In the genomic region with DNA sequence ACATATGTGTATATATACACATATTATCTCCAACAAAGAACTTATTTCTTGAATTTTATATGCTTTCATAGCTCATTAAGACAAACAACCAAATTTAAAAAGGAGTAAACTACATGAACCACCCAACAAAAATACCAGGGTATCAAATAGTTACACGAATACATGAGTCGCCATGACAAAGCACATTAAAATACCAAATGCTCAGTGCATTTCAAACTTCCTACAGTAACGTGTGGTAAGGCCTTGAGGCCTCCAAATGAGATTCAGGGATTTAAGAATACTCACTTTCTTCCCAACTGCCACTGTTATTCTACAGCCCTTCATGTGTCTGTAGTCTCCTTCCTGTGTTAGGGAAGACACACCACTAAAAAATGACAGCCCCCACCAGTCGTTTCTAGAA, we compare ENCODE assay signal across 26 mouse cellular contexts.
"Had no signal": no experiment of that assay in that cellular context is flagged by ENCODE, and none has a peak within 500 bp of the region (broad histone marks: within the 10 kb centered on the region; RNA-seq: fewer than 3 reads in every experiment).

No protein-coding gene starts in this region.

- H3K27me3 ChIP-seq: heart, embryonic 13.5 days; heart, embryonic 15.5 days; hindbrain, embryonic 13.5 days; hindbrain, embryonic 15.5 days; kidney, embryonic 15.5 days; limb, embryonic 12.5 days; liver, embryonic 13.5 days had no signal

- H3K4me3 ChIP-seq: heart, embryonic 10.5 days; heart, embryonic 13.5 days; heart, embryonic 15.5 days; hindbrain, embryonic 13.5 days; hindbrain, embryonic 15.5 days; kidney, embryonic 15.5 days; layer of hippocampus, adult 2 months; left cerebral cortex, adult 2 months; limb, embryonic 10.5 days; limb, embryonic 12.5 days; liver, embryonic 13.5 days had no signal

- DNase-seq: gastrocnemius, postnatal 14 days; gastrocnemius, postnatal 36 days; heart, adult 18-20 months; heart, postnatal 14 days; heart, postnatal 36 days; kidney, adult 11 months; kidney, adult 2 months; kidney, adult 9 months; kidney, postnatal 14 days; kidney, postnatal 4 days; liver; liver, embryonic 13.5 days had no signal

- H3K27ac ChIP-seq: heart, embryonic 10.5 days; heart, embryonic 13.5 days; heart, embryonic 15.5 days; hindbrain, embryonic 13.5 days; hindbrain, embryonic 15.5 days; hindbrain, postnatal 0 days; kidney, embryonic 15.5 days; kidney, postnatal 0 days; layer of hippocampus, adult 2 months; left cerebral cortex, adult 2 months; limb, embryonic 10.5 days; limb, embryonic 12.5 days had no signal

- ATAC-seq: hindbrain, postnatal 0 days; intestine, embryonic 16.5 days had no signal

- H3K36me3 ChIP-seq: heart, embryonic 10.5 days; heart, embryonic 13.5 days; heart, embryonic 15.5 days; hindbrain, embryonic 15.5 days; liver, embryonic 13.5 days had no signal

- H3K9ac ChIP-seq: heart, embryonic 13.5 days; heart, embryonic 15.5 days; hindbrain, embryonic 13.5 days; hindbrain, embryonic 15.5 days; kidney, embryonic 15.5 days; limb, embryonic 12.5 days; liver, embryonic 13.5 days had no signal

- H3K9me3 ChIP-seq: heart, embryonic 10.5 days; heart, embryonic 13.5 days; heart, embryonic 15.5 days; hindbrain, embryonic 13.5 days; hindbrain, embryonic 15.5 days; kidney, embryonic 15.5 days; limb, embryonic 10.5 days; limb, embryonic 12.5 days; liver, embryonic 13.5 days had no signal

- H3K4me2 ChIP-seq: heart, embryonic 13.5 days; heart, embryonic 15.5 days; hindbrain, embryonic 13.5 days; hindbrain, embryonic 15.5 days; kidney, embryonic 15.5 days; limb, embryonic 12.5 days; liver, embryonic 11.5 days; liver, embryonic 13.5 days had no signal
